Mouse (Mus musculus) gastrocnemius, adult 18-20 months (tissue): ENCODE results near the gene Cd101. TPM values are rescaled to one million over a fixed set of nuclear protein-coding genes. Genes with fewer than 3 reads are reported as not detected.

Experiments used
- DNase-seq: peaks from one replicate; pipeline ENCODE4 v3.0.0; 2021; ENCODE audit warnings: low spot score
- total RNA-seq, 2 experiments: library from RNA; stranded (reverse); gene quantifications; 2 replicates each; pipeline ENCODE4 v1.2.3; 2021

Gene Cd101
- total RNA-seq, 2 experiments from 2014 or later: 0.07 TPM; not detected in 1

DNA sequence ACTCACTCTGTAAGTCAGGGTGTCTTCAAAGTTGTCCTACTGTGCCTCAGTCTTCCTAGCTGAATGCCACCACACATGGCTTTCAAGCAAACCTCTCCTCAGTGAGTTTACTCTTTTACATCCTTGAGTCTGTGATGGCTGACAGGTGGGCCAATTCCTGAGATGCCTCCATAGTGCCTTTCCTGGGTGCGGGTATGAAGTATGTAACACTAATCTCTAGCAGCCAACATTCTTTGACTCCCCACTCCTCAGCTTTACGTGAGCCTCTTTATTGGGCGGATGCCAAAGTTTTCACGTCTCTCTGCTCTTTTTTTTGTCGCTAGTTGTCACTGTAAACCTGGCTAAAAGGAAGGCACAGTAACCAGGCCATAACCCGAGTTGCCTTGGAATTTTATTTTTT is 24.0 kb downstream of the Cd101 start:
- no peak for DNase-seq

GRCm38 (mm10) chr3:101003575-101004356 is 25.6 kb downstream of the Cd101 start:
- DNase-seq: no peak

- DNase-seq: no peak
Observed at GRCm38 (mm10) chr3:100999732-101000131, 29.6 kb downstream of the Cd101 start.

GRCm38 (mm10) chr3:100998904-100999340 is 30.4 kb downstream of the Cd101 start:
- peak; percentile 77 for DNase-seq

DNA sequence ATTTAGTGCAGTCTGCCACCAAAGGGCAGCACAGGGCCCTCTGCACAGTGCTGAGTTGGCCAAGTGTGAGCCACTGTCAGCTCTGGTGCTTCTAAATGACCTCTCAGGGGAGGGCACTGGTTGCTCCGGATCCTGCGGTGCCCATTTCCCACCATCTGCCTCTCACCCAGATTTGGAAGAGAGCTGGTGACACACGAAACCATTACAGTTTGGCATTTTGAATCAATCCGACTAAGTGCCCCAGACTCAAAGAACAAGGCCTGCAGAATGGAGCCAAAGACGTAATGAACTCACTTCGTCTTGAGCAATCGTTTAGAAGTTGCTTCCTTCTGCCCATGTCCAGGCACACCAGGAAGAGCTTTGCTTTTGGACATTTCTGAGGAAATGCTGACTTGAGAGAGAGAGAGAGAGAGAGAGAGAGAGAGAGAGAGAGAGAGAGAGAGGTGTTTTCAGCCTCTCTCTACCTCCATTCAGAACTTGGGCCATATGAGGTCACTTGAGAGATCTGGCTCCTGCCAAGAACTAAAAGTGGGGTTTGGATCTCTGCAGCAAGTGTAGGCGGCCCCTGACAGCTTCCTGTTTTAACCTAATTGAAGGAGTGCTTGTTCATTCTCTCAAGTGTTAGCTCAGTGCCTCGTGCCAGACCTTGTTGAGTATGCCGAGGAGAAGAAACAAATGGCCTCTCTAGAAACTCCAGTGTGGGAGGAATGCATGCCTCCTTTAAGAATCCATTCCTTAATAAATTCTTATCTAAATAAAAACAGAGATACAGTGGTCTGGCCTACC is 31.4 kb downstream of the Cd101 start:
- DNase-seq: peak; percentile 4

GRCm38 (mm10) chr3:100994252-100994651 is 35.1 kb downstream of the Cd101 start:
- no peak for DNase-seq

GRCm38 (mm10) chr3:100993718-100994117 is 35.6 kb downstream of the Cd101 start:
- no peak for DNase-seq

- no peak for DNase-seq
Observed at GRCm38 (mm10) chr3:100993158-100993557, 36.2 kb downstream of the Cd101 start.

DNA sequence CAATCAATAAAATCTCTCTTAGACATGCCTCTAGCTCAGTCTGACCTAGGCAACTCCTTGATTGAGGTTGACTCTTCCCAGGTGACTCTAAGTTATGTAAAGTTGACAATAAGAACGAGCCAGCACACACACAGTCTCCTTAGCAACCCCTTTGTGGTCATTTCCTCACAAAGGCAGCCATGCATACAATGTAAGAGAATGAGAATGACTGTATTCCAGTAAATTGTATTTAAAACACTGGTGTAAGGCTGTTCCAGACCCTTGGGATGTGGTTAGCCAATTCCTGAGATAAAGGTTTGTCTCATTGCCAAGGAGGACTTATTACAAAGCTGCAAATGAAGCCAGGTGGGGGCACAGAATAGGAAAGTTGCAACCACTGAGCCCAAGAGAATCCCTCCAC is 39.1 kb downstream of the Cd101 start:
- no peak for DNase-seq

- no peak for DNase-seq
Observed at GRCm38 (mm10) chr3:100989417-100989816, 39.9 kb downstream of the Cd101 start.

DNA sequence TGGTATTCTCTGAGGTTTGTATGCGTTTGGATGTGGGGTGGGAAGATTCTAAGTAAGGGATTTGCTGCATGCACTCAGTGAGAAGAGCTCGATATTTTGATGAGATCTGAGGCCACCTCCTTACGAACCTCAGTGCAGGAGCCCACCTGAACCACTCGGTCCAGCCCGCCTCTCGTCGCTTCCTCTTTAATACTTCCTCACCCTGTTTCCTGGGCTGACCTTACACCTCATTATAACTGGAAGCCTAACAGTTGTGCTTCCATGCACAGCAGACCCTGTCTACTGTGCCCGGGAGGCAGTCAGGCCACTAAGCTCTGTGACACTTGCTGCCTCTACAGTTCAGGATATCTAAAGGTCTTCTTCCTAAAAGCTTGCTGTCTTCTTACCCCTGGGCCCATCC is 50.1 kb downstream of the Cd101 start:
- DNase-seq: no peak

- DNase-seq: peak; percentile 55
Observed at GRCm38 (mm10) chr3:100973906-100974305, 55.5 kb downstream of the Cd101 start.

DNA sequence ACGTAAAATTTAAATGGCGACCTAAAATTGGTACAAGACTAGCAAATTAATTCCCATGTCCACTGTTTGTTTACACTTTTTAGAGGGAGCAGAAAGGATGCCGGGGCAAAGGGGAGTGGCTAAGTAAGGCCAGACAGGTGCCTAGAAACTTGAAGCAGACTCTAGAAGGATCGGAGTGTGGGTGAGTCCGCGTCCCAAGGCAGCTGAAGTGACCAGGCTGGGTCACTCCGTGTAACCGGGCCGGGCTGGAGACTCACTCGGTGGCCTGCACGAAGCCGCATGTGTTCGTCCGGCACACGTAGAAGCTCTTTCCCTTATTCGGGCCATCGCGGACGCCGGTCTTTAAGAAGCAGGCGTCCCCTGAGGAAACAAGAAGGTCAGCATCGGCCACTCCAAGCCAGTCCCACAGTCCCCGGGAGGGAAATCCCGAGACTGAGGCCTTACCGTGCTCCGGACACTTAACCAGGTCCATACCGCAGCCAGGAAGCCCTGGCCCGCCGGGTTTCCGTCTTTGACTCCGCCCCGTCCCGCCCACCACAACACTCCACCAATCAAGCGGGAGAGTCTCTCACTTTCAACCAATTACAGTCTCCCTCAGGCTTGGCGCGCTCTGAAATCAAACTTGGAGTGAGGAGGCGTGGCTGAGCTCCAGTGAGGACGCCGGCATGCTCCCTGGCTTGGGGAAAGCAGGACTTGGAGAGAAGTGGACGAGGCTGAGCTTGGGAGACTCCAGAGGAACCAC is 60.0 kb downstream of the Cd101 start, which contains the start of gene Ttf2:
Ttf2 (minus strand) TSS at position 488 of the 742 bp plus-strand sequence.
- peak; percentile 96 for DNase-seq

DNA sequence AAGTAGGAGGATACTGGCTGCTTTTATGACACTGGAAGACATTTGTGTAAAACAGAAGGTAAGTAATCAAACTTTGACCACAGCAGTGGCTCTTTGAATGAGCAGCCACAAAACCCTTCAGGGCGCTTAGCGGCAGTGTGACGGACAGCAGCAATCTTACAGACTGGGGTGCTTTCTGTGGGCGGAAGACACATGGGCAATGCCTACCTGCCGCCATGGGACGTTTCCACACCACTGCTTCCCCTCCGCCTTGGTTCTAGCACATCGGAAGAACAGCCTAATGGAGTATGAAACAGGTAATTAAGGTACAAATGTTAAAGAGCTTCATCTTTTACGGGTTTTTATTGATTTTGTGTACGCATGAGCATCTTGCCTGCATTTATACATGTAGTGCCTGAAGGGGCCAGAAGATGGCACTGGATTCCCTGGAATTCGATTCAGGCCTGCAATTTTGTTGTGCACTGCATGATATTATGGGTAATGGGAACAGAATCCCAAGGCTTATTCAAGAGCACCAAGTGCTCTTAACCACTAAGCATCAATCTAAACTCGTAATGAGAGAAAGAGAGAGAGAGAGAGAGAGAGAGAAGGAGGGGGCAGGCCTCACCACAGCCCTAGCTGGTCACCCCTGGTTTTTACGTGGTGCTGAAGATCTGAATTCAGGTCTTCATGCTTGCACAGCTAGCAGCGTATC is 65.4 kb downstream of the Cd101 start:
- DNase-seq: peak; percentile 23

- no peak for DNase-seq
Observed at GRCm38 (mm10) chr3:100961501-100961900, 67.9 kb downstream of the Cd101 start.

GRCm38 (mm10) chr3:100961007-100961406 is 68.3 kb downstream of the Cd101 start:
- no peak for DNase-seq

GRCm38 (mm10) chr3:100954616-100955015 is 74.7 kb downstream of the Cd101 start:
- DNase-seq: no peak

DNA sequence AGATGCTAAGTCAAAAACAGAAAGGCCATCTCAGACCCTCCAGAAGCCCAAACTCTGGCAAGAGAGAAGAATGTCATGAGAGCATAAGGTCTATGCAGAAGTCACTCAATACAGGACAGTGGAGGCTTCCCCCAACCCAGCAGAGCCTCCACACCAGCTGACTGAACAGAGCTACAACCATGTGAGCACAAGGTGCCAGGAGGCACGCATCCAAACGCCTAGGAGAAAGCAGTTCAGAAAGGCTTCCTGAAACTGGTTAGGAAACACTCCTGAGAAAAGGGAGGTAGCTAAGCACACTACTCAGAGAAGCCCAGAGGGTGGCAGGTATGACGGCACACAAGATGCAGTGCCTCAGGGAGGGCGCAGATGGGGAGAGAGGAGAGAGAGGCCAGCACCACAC is 77.8 kb downstream of the Cd101 start:
- DNase-seq: no peak

DNA sequence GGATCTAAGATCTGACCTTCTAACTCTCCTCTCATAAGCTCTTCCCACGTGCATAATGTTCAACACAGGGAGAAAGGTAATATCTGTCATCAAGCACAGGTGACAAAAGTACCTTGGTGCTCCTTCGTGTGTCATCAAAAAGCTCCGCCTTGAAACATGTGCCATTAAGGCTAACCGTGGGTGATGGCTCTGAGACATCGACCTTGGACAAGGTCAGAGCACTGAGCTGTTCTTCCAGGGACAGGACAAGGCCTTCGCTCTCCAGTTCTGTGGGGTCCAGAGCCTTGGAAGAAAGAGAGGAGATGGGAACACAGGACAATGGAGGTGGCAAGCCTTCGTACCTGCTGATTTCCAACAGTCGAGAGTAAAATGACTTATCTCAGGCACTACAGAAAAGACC is 82.1 kb downstream of the Cd101 start:
- DNase-seq: no peak
